Comparison of ENCODE assay signal across 8 mouse cellular contexts in the genomic region with DNA sequence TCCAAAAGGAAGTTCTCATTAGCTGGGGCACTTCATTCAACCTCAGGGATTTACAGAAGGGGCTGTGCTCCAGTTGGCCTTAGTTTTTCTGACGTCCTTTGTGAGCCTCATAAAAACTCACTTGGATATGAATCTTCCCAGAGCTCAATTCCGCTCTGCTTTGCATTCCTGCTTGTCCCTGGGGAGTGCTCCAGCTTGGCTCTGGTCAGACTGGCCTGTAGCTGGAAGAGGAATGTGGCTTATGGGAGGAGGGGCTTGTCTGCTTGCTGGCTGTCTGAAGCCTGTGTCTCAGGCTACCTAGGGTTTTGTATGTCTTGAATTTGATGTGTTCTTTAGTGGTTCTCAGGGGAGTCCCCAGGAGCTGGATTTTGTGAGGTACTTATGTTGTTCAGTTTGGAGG. TPM values are rescaled to one million over a fixed set of nuclear protein-coding genes. Genes with fewer than 3 reads are reported as not detected.
DNase-seq lines count a peak whose midpoint lies in the region; ATAC-seq lines count a peak whose summit lies in the region.

No protein-coding gene starts in this region.

- H3K9me3 ChIP-seq in embryonic facial prominence, embryonic 12.5 days = no peaks in the 10 kb centered on the region
- H3K9me3 ChIP-seq in limb, embryonic 11.5 days (ENCODE audit: control insufficient read depth, low read length) = no peaks in the 10 kb centered on the region

- no peak overlapping the region for H3K9ac ChIP-seq in embryonic facial prominence, embryonic 12.5 days
- H3K9ac ChIP-seq in limb, embryonic 11.5 days (ENCODE audit: low read length) = no peak overlapping the region

- peaks cover 10% of the 10 kb centered on the region for H3K4me1 ChIP-seq in embryonic facial prominence, embryonic 12.5 days
- H3K4me1 ChIP-seq in limb, embryonic 11.5 days (ENCODE audit: control insufficient read depth, insufficient read depth, low read length) = peaks cover 6% of the 10 kb centered on the region; the same call in 1 of the 2 replicates

- 4% methylated on average over 2 of the region's 2 CpGs for WGBS in embryonic facial prominence, embryonic 12.5 days
- 5% methylated on average over 2 of the region's 2 CpGs for WGBS in limb, embryonic 11.5 days

- no peak overlapping the region for H3K4me2 ChIP-seq in embryonic facial prominence, embryonic 12.5 days (replicated peaks)
- H3K4me2 ChIP-seq in limb, embryonic 11.5 days (ENCODE audit: low read depth, severe bottlenecking) = no peak overlapping the region

- no peak for DNase-seq in frontal cortex, adult 2 months (ENCODE audit: extremely low spot score in 1 of 2, low spot score in 1 of 2)
- DNase-seq in heart, postnatal 14 days = peak; percentile 46 to 58
- DNase-seq in limb, embryonic 11.5 days (ENCODE audit: low spot score) = peak; percentile 79
- DNase-seq in skeletal muscle tissue, adult 2 months (ENCODE audit: low read depth, low spot score) = peak; percentile 71
- no peak for DNase-seq in layer of hippocampus, postnatal 36 days

- peak; percentile 74 for ATAC-seq in frontal cortex, adult (ENCODE audit: low TSS enrichment)
- ATAC-seq in embryonic facial prominence, embryonic 12.5 days (ENCODE audit: insufficient number of reproducible peaks, insufficient read depth, low FRiP score, low TSS enrichment) = peak; percentile 83
- ATAC-seq in limb, embryonic 11.5 days (ENCODE audit: insufficient number of reproducible peaks, low FRiP score, low TSS enrichment, low read depth) = peak; percentile 92
- ATAC-seq in megakaryocyte progenitor cell, adult 5-6 weeks (replicated peaks; ENCODE audit: poor library complexity) = no peak

- no peak overlapping the region for H3K4me3 ChIP-seq in embryonic facial prominence, embryonic 12.5 days
- H3K4me3 ChIP-seq in limb, embryonic 11.5 days (ENCODE audit: low read depth, low read length) = no peak overlapping the region

- H3K36me3 ChIP-seq in embryonic facial prominence, embryonic 12.5 days = no peaks in the 10 kb centered on the region
- no peaks in the 10 kb centered on the region for H3K36me3 ChIP-seq in limb, embryonic 11.5 days (ENCODE audit: control insufficient read depth, insufficient read depth, low read length)

- intact Hi-C loops in heart, postnatal 14 days (cut with DNase I) = loop anchor here (5.0 kb wide), 1 partner anchor 34 kb away; no protein-coding TSS in a partner anchor

- peak overlapping the region; percentile 82 for H3K27ac ChIP-seq in embryonic facial prominence, embryonic 12.5 days
- peak overlapping the region; percentile 95 for H3K27ac ChIP-seq in limb, embryonic 11.5 days (replicated peaks; ENCODE audit: low read depth, low read length)

- no peaks in the 10 kb centered on the region for H3K27me3 ChIP-seq in embryonic facial prominence, embryonic 12.5 days
- no peaks in the 10 kb centered on the region for H3K27me3 ChIP-seq in limb, embryonic 11.5 days (ENCODE audit: control insufficient read depth, insufficient read depth, low read length)

RNA-seq across cellular contexts. Expression of a gene that starts 36.4 kb away (rescaled TPM):
- 47.1 and 58.2 TPM in 2 replicates for polyA plus RNA-seq in frontal cortex, adult 2 months (2012; rRNA removed)
- 97.8 and 109 TPM in 2 replicates for polyA plus RNA-seq in embryonic facial prominence, embryonic 12.5 days (2016; fragmentation: Nextera tagmentation; extraction: Ambion mirVana)
- 10 to 100 TPM; 75.5 to 80.6 TPM for total RNA-seq in heart, postnatal 14 days (2021)
- polyA plus RNA-seq in limb, embryonic 11.5 days (2014; fragmentation: Nextera tagmentation; extraction: Ambion mirVana) = 155 and 168 TPM in 2 replicates
- total RNA-seq in megakaryocyte progenitor cell, adult 5-6 weeks (2015) = 133 and 156 TPM in 2 replicates
- total RNA-seq in megakaryocyte progenitor cell, adult 5-6 weeks (2017) = 107 and 130 TPM in 2 replicates
- 10 to 100 TPM; 93.1 to 94.6 TPM for total RNA-seq in layer of hippocampus, postnatal 36 days (2021)

Comparison
In these comparisons a context has a peak if more than half of its experiments do, and no peak if none do; other contexts are left out.
1. DNase-seq: peak in heart, postnatal 14 days (2 of 2), limb, embryonic 11.5 days (single experiment) and skeletal muscle tissue, adult 2 months (single experiment); none in frontal cortex, adult 2 months (0 of 2) and layer of hippocampus, postnatal 36 days (0 of 2).